Mouse (Mus musculus): ENCODE measurements around the gene Pakap. TPM values are rescaled to one million over a fixed set of nuclear protein-coding genes. Genes with fewer than 3 reads are reported as not detected.

The Pakap gene
- total and polyA plus RNA-seq, 2 experiments, result 0.06 to 0.18 TPM

DNA sequence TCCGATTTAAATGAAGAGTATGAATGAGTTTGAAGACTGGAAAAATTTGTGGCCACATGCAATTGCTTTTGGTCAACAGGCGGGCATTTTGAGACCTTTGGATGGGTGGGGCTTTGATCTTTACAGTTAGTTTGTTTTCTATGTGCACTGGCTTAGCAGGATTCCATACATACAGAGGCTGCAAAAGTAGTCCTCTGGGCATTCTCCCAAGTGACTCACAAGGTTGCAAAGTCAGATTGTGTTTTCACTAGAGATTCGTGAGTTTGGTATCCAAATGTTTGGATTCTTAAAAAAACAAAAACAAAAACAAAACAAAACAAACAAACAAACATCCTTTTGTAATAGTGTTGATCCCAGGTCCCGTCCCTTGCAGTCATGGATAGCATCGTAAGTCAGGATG is 7.7 kb downstream of the Pakap start:
- no peak for DNase-seq (ENCODE audit: extremely low read depth, low read depth, low spot score)
- Histone ChIP-seq H3K9ac (ENCODE audit: low read depth, low read length) (no peak overlapping the region), H3K27ac (replicated peaks; ENCODE audit: insufficient read depth, low read depth, low read length) (no peak overlapping the region), H3K4me1 (ENCODE audit: control insufficient read depth, insufficient read depth, low read length) (no peaks in the 10 kb centered on the region), H3K27me3 (ENCODE audit: control insufficient read depth, insufficient read depth, low read length) (no peaks in the 10 kb centered on the region), H3K36me3 (ENCODE audit: control insufficient read depth, insufficient read depth, low read length) (no peaks in the 10 kb centered on the region), H3K4me3 (ENCODE audit: insufficient read depth, low read depth, low read length) (no peak overlapping the region), H3K79me2 (ENCODE audit: control insufficient read depth, insufficient read depth, low read length) (no peaks in the 10 kb centered on the region)
- 77% methylated on average over 5 of the region's 5 CpGs for WGBS
- TF ChIP-seq CTCF (IDR thresholded peaks at IDR 0.05; ENCODE audit: low read depth, low read length) (no peak), POLR2A (IDR thresholded peaks at IDR 0.05; ENCODE audit: extremely low read depth, insufficient read depth, low read length) (no peak)

DNA sequence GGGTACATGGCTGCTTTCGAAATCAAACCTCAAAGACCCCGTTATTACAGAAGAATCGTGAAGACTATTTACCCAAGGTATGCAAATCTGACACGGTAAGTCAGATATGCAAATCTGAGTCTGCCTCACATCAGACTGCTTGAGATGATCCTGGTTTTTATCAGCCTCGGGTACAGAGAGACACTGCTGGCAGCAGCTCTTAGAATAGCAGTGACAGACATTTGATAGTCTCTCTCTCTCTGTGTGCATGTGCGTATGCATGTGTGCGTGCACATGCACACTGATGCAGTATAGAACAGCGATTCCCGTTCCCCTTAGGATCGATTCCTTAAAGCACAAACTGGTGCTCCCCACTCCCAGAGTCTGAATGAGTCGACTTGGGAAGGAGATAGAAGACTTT is 8.1 kb downstream of the Pakap start:
- H3K4me1 ChIP-seq (ENCODE audit: control insufficient read depth, insufficient read depth, low read length), result no peaks in the 10 kb centered on the region
- H3K9ac ChIP-seq (ENCODE audit: low read depth, low read length), result no peak overlapping the region
- DNase-seq (ENCODE audit: extremely low read depth, low read depth, low spot score), result no peak
- H3K27ac ChIP-seq (replicated peaks; ENCODE audit: insufficient read depth, low read depth, low read length), result no peak overlapping the region
- H3K36me3 ChIP-seq (ENCODE audit: control insufficient read depth, insufficient read depth, low read length), result no peaks in the 10 kb centered on the region
- TF ChIP-seq CTCF (IDR thresholded peaks at IDR 0.05; ENCODE audit: low read depth, low read length) (no peak), POLR2A (IDR thresholded peaks at IDR 0.05; ENCODE audit: extremely low read depth, insufficient read depth, low read length) (no peak)
- no peaks in the 10 kb centered on the region for H3K79me2 ChIP-seq (ENCODE audit: control insufficient read depth, insufficient read depth, low read length)
- H3K4me3 ChIP-seq (ENCODE audit: insufficient read depth, low read depth, low read length), result no peak overlapping the region
- 78% methylated on average over 11 of the region's 11 CpGs for WGBS
- H3K27me3 ChIP-seq (ENCODE audit: control insufficient read depth, insufficient read depth, low read length), result no peaks in the 10 kb centered on the region

DNA sequence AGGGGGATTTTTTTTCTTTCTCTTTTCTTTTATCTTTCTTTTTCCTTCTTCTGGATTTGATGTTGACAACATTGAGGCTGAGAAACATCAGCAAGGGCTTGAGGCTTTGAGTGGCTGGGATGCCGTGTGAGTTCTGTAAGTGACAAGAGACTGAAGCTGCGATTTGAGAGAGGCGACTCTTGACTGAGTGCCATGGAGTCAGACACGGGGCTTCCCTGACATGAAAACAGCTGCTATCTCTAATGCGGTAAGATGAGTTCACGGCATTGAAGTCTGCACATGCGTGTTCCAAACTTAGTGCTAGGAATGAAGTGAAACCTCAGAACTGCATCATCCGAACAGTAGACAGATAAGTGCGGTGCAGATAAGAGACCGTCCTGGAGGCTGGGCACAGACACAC is 11.7 kb downstream of the Pakap start:
- Histone ChIP-seq H3K9ac (ENCODE audit: low read depth, low read length) (no peak overlapping the region), H3K36me3 (ENCODE audit: control insufficient read depth, insufficient read depth, low read length) (no peaks in the 10 kb centered on the region), H3K4me3 (ENCODE audit: insufficient read depth, low read depth, low read length) (no peak overlapping the region), H3K4me1 (ENCODE audit: control insufficient read depth, insufficient read depth, low read length) (no peaks in the 10 kb centered on the region), H3K79me2 (ENCODE audit: control insufficient read depth, insufficient read depth, low read length) (no peaks in the 10 kb centered on the region), H3K27ac (replicated peaks; ENCODE audit: insufficient read depth, low read depth, low read length) (no peak overlapping the region), H3K27me3 (ENCODE audit: control insufficient read depth, insufficient read depth, low read length) (no peaks in the 10 kb centered on the region)
- WGBS, result 86% methylated on average over 10 of the region's 10 CpGs
- TF ChIP-seq POLR2A (IDR thresholded peaks at IDR 0.05; ENCODE audit: extremely low read depth, insufficient read depth, low read length), result no peak
- no peak for TF ChIP-seq CTCF (IDR thresholded peaks at IDR 0.05; ENCODE audit: low read depth, low read length)
- DNase-seq (ENCODE audit: extremely low read depth, low read depth, low spot score), result no peak

DNA sequence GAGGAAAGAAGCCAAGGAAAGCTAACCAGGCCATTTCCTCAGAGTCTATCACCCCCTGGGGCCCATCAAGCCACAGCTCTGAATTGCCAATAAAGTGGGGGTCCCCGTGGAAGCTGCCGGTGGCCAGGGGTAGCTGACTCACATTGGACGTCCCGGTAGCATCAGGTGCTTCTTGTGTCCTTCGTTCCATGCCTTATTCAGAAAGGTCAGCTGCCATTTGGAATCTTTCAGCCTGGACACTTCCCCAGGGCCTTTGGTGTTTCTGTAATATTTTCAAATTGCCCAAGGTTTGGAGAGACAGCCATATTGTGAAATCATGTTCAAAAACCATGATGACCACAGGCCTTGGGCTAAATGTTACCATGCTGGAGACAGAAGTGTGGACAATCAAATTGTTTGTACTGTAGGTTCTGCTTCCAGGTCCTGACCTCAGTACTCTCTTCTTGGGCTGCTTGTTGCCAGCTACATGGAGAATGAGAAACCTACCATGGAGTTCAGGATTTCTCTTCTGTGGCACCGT is 17.4 kb downstream of the Pakap start:
- H3K4me1 ChIP-seq (ENCODE audit: control insufficient read depth, insufficient read depth, low read length), result no peaks in the 10 kb centered on the region
- no peak overlapping the region for H3K27ac ChIP-seq (replicated peaks; ENCODE audit: insufficient read depth, low read depth, low read length)
- H3K9ac ChIP-seq (ENCODE audit: low read depth, low read length), result no peak overlapping the region
- whole genome bisulfite sequencing, result 94% methylated on average over 6 of the region's 6 CpGs
- no peak for TF ChIP-seq CTCF (IDR thresholded peaks at IDR 0.05; ENCODE audit: low read depth, low read length)
- TF ChIP-seq POLR2A (IDR thresholded peaks at IDR 0.05; ENCODE audit: extremely low read depth, insufficient read depth, low read length), result no peak
- no peaks in the 10 kb centered on the region for H3K79me2 ChIP-seq (ENCODE audit: control insufficient read depth, insufficient read depth, low read length)
- no peaks in the 10 kb centered on the region for H3K27me3 ChIP-seq (ENCODE audit: control insufficient read depth, insufficient read depth, low read length)
- no peaks in the 10 kb centered on the region for H3K36me3 ChIP-seq (ENCODE audit: control insufficient read depth, insufficient read depth, low read length)
- no peak overlapping the region for H3K4me3 ChIP-seq (ENCODE audit: insufficient read depth, low read depth, low read length)
- peak; percentile 28 for DNase-seq (ENCODE audit: extremely low read depth, low read depth, low spot score)

DNA sequence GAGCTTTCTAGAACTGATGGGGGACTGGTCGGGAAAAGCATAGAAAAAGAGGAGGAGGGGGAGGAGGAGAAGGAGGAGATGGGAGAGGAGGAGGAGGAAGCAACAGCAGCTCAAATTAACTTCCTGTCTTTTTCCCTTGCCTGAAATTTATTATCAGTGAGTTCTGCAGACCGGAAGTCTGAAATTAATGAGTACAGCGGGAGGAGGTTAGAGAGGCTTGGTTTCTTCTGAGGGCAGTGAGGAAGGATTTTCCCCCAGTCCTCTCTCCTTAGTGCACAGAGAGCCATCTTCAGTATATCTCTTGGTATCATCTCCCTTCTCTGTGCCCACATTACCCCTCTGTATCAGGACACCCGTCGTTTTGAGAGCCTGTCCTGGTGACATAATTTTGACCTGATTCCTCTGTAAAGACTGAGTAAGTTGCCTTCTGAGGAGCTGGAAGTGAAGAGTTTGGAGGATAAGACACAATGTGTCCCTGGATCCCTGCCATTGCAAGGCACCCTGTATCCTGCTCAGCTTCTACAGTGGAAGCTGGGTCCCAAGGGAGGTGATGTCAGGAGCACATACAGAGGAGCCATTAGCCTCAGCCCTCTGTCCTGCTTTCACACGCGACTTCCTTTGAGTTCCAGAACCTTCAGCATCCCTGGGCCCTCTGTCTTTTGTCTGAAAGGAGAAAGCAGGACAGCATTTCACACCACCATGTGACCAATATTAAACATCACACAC is 19.1 kb downstream of the Pakap start:
- WGBS, result 62% methylated on average over 7 of the region's 7 CpGs

DNA sequence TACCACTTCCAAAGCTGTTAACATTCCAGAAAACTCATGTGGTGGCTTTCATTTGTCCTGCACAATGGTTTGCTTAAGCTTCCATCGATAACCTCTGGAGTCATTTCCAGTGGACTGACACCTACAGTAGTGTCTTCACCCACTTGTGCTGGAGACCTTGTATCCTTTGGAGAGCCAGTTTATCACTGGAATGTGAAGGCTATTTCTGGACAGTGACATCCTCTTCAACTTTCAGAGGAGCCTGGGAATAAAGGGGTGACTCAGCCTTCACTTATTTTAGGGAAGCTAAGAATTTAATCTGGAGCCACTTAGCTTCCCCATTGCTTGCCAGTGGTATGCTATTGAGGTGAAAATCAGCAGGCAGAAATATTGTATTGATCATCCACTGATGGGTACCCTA is 20.4 kb downstream of the Pakap start:
- Histone ChIP-seq H3K27me3 (ENCODE audit: control insufficient read depth, insufficient read depth, low read length) (no peaks in the 10 kb centered on the region), H3K9ac (ENCODE audit: low read depth, low read length) (no peak overlapping the region), H3K4me1 (ENCODE audit: control insufficient read depth, insufficient read depth, low read length) (no peaks in the 10 kb centered on the region), H3K36me3 (ENCODE audit: control insufficient read depth, insufficient read depth, low read length) (no peaks in the 10 kb centered on the region), H3K79me2 (ENCODE audit: control insufficient read depth, insufficient read depth, low read length) (no peaks in the 10 kb centered on the region), H3K4me3 (ENCODE audit: insufficient read depth, low read depth, low read length) (no peak overlapping the region), H3K27ac (replicated peaks; ENCODE audit: insufficient read depth, low read depth, low read length) (no peak overlapping the region)
- TF ChIP-seq POLR2A (IDR thresholded peaks at IDR 0.05; ENCODE audit: extremely low read depth, insufficient read depth, low read length), result no peak
- no peak for TF ChIP-seq CTCF (IDR thresholded peaks at IDR 0.05; ENCODE audit: low read depth, low read length)
- DNase-seq (ENCODE audit: extremely low read depth, low read depth, low spot score), result no peak
- 81% methylated on average over 1 of the region's 1 CpGs for WGBS

More for the DNA sequence above, 19.1 kb downstream of the Pakap start:
- H3K27me3 ChIP-seq (ENCODE audit: control insufficient read depth, insufficient read depth, low read length), result no peaks in the 10 kb centered on the region
- H3K36me3 ChIP-seq (ENCODE audit: control insufficient read depth, insufficient read depth, low read length), result no peaks in the 10 kb centered on the region
- H3K4me1 ChIP-seq (ENCODE audit: control insufficient read depth, insufficient read depth, low read length), result no peaks in the 10 kb centered on the region
- DNase-seq (ENCODE audit: extremely low read depth, low read depth, low spot score), result peak; percentile 20
- no peak overlapping the region for H3K27ac ChIP-seq (replicated peaks; ENCODE audit: insufficient read depth, low read depth, low read length)
- TF ChIP-seq CTCF (IDR thresholded peaks at IDR 0.05; ENCODE audit: low read depth, low read length), result no peak
- TF ChIP-seq POLR2A (IDR thresholded peaks at IDR 0.05; ENCODE audit: extremely low read depth, insufficient read depth, low read length), result no peak
- H3K9ac ChIP-seq (ENCODE audit: low read depth, low read length), result no peak overlapping the region
- no peaks in the 10 kb centered on the region for H3K79me2 ChIP-seq (ENCODE audit: control insufficient read depth, insufficient read depth, low read length)
- H3K4me3 ChIP-seq (ENCODE audit: insufficient read depth, low read depth, low read length), result no peak overlapping the region

Data from liver, adult 2 months (tissue).